Mouse (Mus musculus) cerebellum, adult 18-20 months (tissue): ENCODE data around the gene Gm10354.
"Not testable (repeated sequence)": the region's sequence is repeated elsewhere in the genome, so short reads cannot be mapped to it uniquely, and the experiment has no call there.

Experiments used
- DNase-seq, 2 experiments: peaks; one replicate each; pipeline ENCODE4 v3.0.0; 2021

Gene Gm10354

GRCm38 (mm10) chr5:14978835-14979234 lies at the start of gene Gm10354:
Gm10354 (minus strand) TSS chr5:14978935.
- not testable (repeated sequence) for DNase-seq

DNA sequence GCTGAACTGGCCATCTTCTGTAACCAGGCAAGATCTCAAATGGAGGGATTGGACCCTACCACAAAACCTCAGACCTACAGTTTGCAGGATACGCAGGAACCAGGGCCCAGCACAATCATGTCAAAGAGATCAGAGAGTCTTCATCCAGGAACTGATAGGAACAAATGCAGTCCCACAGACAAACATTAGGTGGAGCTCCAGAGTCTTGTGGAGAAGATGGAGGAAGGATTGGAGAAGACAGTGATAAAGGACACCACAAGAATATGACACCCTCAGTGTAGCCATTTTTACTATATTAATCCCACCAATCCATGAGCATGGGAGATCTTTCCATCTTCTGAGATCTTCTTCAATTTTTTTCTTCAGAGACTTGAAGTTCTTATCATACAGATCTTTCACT lies 45.6 kb upstream of the Gm10354 start:
- DNase-seq: not testable (repeated sequence)

GRCm38 (mm10) chr5:15020067-15020466 lies 41.3 kb upstream of the Gm10354 start:
- DNase-seq: not testable (repeated sequence)

GRCm38 (mm10) chr5:15010639-15011582 lies 32.2 kb upstream of the Gm10354 start:
- not testable (repeated sequence) for DNase-seq

DNA sequence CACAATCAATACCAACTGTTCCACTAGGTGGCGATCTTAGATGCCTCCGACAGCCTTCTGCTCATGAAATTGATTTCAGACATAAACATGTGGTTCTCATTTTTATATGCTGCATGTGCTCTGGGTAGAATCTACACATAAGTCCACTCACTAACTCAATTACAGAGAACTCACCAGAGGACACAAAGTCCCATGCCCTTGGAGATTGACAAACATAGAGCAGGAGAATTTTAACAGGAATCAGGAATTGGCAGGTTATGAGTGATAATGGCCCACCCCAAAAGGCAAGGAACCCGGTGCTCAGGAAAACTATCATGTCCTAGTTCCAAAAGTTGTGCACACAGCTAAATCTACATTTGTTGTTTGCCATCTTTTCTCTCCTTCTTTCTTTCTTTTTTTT lies 28.2 kb upstream of the Gm10354 start:
- DNase-seq: not testable (repeated sequence)

- DNase-seq: not testable (repeated sequence)
Observed at GRCm38 (mm10) chr5:15006288-15006687, 27.6 kb upstream of the Gm10354 start.

DNA sequence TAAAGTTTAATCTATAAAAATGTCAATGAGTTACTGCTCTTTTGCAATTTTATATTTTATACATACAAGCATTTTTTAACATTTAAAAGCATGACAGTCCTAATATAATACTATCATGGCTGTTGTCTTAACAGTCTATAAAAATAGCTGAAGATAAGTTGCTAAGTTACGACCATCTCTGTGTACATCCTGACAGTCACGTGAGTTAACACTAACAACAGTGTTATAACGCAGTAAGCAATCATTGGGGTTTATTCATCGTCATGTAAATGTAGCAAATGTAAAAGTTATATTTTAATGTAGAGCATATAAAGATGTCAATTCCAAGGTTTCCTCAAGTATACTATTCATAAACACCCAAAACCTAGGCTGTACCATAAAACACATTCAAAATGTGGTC lies 26.8 kb upstream of the Gm10354 start:
- not testable (repeated sequence) for DNase-seq

DNA sequence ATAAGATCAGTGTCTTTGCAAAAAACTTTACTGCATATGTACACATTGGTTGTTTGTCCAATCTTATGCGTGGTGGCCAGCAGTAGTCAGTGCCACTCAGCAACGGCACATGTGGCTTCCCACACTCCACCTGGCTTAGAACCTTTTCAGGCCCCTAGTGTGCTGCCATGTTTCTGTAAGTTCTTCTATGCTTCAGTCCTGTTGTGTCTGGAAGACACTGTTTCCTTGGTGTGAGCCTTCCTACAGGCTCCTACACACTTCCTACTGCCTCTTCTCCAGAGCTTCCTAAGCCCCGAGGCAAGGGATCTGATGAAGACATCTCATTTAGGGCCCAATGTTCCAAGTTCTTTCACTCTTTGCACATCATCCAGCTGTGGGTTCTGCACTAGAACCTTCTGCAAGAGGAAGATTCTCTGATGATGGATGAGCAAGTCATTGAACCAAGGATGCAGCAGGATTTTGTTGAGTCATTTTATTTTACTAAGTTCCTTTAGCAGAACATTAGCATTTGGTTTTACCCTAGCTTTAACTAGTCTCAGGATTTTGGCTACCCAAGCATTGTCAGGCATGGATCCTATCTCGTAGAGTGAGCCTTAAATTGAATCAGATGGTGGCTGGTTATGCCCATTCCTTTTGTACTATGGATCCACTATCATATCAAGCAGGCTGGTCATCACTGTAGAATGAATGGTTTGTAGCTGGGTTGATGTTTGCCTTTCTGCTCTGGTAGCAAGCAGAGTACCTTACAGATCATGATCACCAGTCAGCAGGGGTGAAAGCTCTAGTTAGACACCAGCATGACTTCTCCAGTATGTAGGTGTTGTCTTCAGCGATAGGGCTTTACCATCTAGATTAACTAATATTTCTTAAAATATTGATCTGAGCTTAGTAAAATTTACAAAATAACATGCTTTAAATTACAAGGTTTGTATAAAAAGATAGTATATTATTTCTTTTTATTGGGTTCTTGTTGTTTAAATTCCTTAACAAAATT lies 26.1 kb upstream of the Gm10354 start:
- not testable (repeated sequence) for DNase-seq

GRCm38 (mm10) chr5:14998077-14998476 lies 19.3 kb upstream of the Gm10354 start:
- DNase-seq: not testable (repeated sequence)

- DNase-seq: not testable (repeated sequence)
Observed at GRCm38 (mm10) chr5:14997556-14997955, 18.8 kb upstream of the Gm10354 start.

DNA sequence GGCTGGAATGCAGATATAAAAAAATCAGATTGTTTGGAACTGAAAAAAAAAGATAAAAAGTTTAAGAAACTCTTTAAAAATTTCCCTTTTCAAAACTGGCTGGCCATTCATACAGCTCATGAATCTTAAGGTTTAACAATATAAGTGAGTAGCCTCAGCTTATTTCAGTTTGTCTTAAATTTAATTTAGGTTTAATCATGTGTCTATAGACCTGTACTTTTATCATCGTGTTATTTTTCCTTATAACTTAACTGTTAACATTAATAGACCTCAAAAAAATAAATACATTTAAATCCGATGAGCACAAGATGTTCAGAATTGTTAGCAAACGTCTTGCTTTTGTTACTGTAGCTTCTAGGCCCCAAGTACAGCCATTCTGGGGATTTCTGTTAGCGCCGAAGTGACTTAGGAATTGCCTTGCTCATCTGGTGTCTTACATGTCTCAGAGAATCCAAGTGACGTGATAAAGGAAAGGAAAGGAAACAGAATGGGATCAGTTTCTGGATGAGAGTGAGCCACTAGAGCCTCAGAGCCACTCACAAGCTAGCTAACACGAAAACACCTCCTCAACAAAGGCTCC lies 18.0 kb upstream of the Gm10354 start:
- DNase-seq: not testable (repeated sequence)

DNA sequence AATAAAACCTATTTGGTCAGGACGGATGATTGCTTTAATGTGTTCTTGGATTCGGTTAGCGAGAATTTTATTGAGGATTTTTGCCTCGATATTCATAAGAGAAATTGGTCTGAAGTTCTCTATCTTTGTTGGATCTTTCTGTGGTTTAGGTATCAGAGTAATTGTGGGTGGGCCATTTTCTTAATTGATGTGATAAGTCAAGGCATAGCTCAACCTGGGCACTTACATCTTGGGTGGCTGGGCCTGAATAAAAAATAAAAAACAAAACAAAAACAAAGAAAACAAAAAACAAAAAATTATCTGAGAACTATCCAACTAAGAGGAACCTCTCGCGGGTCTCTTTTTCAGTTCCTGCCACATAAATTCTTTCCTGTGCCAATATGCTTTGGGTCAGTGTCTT lies 15.4 kb upstream of the Gm10354 start:
- not testable (repeated sequence) for DNase-seq

GRCm38 (mm10) chr5:14990375-14991158 lies 11.8 kb upstream of the Gm10354 start:
- DNase-seq: not testable (repeated sequence)

DNA sequence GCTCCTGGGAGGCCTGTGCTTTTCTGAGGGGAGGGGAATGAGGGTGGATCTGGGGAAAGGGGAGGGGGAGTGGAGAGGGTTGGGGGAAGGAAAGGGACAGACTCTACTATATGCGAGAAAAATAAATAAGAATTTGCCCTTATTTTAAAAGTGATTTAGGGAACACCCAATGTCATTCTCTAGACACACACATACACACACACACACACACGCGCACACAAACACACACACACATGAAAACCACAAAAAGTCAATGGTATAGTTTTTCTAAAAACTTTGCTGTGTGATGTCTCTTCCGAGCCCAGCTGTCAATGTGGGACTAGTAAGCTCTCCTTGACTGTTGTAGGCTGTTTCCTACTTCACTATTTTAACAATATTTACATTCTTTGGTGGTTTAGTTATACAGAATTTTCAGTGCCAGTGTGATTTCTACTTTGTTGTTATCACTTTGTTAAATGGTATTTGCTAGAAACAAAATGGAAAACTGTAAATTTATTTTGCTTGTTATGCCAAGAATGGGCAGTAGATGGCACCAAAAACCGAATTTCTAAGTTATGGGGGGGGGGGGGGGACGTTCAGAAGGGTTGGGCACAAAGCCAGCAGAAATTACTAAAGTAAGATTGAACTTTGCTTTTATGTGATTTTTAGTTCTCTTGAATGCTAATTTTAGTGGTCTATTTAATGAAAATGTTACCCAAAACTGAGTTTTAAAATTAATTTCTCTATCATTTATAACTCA lies 8.1 kb upstream of the Gm10354 start:
- not testable (repeated sequence) for DNase-seq

- not testable (repeated sequence) for DNase-seq
Observed at GRCm38 (mm10) chr5:14977368-14977767, 1.4 kb downstream of the Gm10354 start.

DNA sequence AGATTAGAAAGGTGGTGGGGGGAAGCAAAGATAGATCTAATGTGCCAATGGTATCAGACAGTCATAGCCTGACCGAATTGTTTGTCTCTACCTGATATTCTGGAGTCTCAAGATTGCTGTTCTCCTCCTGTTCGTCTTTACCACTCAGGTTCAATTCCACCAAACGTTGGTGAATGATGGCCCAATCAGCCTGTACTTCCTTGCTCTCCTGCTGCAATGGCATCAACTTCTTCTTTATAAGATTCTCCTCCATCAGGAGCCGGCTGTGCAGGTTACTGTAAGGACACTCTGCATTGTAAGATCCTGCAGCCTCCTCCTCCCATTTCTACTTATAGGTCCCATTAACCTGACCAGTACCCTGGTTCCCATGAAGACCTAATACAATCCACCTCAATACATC lies 3.4 kb downstream of the Gm10354 start:
- DNase-seq: not testable (repeated sequence)

DNA sequence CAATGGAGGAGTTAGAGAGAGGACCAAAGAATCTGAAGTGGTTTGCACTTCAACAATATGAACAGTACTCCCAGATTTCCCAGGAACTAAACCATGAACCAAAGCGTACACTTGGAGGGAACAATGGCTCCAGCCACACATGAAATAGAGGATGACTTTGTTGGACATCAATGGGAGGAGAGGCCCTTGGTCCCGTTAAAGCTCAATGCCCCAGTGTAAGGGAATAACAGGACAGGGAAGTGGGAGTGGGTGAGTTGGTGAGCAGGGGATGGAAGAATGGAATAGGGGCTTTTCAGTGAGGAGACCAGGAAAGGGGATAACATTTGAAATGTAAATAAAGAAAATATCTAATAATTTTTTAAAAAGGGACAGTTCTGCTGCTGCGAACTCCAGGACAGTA lies 5.9 kb downstream of the Gm10354 start:
- not testable (repeated sequence) for DNase-seq

DNA sequence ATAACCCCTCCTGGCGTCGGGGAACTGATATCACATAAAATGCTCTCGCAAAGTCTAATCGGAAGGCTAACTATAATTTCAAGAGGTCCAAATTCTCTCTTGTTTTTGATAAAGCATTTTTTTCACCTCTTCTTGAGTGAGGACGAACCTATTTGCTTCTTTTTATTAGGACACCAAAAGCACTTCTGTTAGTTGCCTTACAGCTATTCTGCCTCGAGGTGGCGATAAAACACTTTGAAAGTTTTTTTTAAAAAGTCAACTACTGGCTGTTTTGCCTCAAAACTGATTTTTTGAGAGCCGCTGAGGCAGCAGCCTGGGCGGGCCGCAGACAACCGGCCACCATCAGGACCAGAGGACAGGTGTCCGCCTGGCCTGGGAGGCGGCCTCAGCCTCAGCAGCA lies 14.9 kb downstream of the Gm10354 start:
- DNase-seq: not testable (repeated sequence)

DNA sequence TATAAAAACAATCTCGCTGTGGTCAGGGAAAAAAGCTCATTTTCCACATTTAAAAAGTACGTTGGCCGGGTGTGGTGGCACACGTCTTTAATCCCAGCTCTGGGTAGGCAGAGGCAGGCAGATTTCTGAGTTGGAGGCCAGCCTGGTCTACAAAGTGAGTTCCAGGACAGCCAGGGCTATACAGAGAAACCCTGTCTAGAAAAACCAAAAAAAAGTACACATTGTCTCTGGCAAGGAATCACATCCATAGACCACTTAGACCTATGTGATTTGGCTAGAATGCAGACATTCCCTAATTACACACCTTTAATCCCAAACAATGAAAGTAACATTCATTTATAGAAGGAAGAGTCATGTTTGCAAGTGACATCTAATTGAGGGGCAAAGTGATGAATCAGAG lies 17.2 kb downstream of the Gm10354 start:
- DNase-seq: not testable (repeated sequence)

DNA sequence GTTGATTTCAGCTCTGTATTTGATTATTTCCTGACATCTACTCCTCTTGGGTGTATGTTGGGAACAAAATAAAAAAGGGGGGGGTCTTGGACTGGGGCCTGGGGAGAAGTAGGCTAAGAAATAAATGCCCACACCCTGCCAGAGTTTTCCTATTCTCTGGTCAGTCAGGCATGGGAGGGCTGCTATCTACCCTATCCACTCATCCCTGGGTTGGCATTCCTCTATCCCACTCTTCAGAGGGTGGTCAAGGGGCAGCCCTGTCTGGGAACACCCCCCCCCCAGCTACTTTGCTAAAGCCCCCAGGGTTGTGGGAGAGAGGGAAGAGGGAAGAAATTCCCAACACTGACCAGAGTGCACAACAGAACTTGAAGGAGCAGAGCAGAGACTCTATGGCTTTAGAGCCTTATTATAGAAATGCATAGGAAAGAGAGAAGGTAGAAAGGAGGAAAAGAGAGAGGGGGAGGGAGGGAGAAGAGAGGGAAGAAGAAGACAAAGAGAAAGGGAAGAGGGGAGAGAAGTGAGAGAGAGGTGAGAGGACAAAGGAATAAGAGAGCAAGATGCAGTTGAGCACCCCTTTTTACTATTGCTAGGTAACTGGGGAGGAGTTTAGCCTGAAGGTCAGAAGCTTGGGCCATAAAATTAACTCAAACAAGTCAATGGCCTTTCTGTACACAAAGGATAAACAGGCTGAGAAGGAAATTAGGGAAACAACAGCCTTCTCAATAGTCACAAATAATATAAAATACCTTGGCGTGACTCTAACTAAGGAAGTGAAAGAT lies 22.6 kb downstream of the Gm10354 start:
- DNase-seq: not testable (repeated sequence)
